Mouse (Mus musculus) erythroblast, embryonic 14.5 days (primary cell): ENCODE data around the gene Nhsl1.

ENCODE experiments used
- GATA1 ChIP-seq: IDR thresholded peaks from 2 replicates; pipeline ENCODE4 v1.6.1; 2012; ENCODE audit warnings: low read length, inconsistent platforms, mixed read lengths
- TAL1 ChIP-seq: IDR thresholded peaks from 3 replicates; pipeline ENCODE4 v1.6.1; 2012; ENCODE audit warnings: low read length, inconsistent platforms, mixed read lengths

- no peak for TF ChIP-seq GATA1
- no peak for TF ChIP-seq TAL1
These were observed 29.3 kb upstream of the Nhsl1 start for GRCm38 (mm10) chr10:18289512-18289911.
